Mouse (Mus musculus): Measurements from ENCODE around the gene Galnt4.
"Not testable (repeated sequence)": the region's sequence is repeated elsewhere in the genome, so short reads cannot be mapped to it uniquely, and the experiment has no call there.

GRCm38 (mm10) chr10:99157697-99158096 is 49.7 kb downstream of the Galnt4 start:
- not testable (repeated sequence) for TF ChIP-seq GATA1 (IDR thresholded peaks at IDR 0.05; ENCODE audit: borderline replicate concordance, low read length); FLI1 (IDR thresholded peaks at IDR 0.05; ENCODE audit: low read length)

Data from megakaryocyte, embryonic 14.5 days (primary cell).